26 mouse cellular contexts compared by ENCODE assay signal in the genomic region with DNA sequence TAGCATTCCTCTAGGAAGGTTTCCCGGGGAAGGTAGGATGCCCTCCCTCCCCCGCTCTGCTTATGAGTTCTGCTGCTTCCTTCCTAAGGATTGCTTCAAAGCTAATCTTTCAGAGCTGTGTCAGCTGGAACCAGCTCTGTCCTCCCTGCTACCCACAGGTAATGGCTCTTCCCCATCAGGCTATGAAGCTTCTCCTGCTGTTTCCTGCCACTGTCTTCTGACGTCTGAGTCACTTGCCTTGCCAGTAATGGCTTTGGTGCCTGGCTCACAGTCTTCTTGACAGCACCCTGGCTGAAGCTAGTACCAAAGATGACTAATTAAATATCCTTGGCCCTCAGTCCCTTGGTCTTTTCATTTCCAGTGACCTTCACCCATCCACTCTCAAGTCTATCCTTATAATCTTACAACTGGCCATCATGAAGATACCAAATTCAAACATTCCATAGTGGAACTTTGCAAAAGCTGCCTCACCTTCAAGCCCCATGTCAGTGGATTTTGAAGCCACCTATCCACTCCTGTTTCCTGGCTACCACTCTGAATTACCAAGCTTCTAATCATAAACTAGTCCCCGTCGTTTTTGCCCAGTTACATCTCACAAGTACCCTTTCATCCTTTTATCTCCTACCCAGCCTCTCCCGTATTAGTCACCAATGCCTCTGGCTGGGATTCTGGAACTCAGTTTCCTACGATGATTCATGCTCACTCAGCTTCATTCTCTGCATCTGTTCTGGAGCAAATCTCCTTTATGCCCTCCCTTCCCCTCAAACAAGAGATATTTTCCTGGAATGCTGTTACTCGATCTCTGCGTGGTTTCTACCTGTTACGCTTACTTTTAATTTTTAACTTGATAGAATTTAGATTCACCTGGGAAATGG.
DNase-seq lines count a peak whose midpoint lies in the region; TF ChIP-seq lines count a peak whose summit lies in the region.
"Had no signal": no experiment of that assay in that cellular context is flagged by ENCODE, and none has a peak within 500 bp of the region (broad histone marks: within the 10 kb centered on the region; RNA-seq: fewer than 3 reads in every experiment).

No protein-coding gene starts in this region.

- H3ac ChIP-seq in myocyte (ENCODE audit: control insufficient read depth, insufficient read length): no peak overlapping the region

- no peak for TF ChIP-seq POLR2A in heart, adult 2 months (IDR thresholded peaks at IDR 0.05; ENCODE audit: insufficient read depth, low read depth, low read length)
- TF ChIP-seq POLR2A in myocyte (IDR thresholded peaks at IDR 0.05; ENCODE audit: insufficient read length, low read depth): no peak

- TF ChIP-seq EP300 in heart, adult 2 months (IDR thresholded peaks at IDR 0.05; ENCODE audit: insufficient read depth, low read depth, low read length): no peak

- H3K4me1 ChIP-seq in heart, embryonic 10.5 days: no peaks in the 10 kb centered on the region
- H3K4me1 ChIP-seq in heart, adult 2 months (ENCODE audit: control insufficient read depth, insufficient read depth, low read length): no peaks in the 10 kb centered on the region
- H3K4me1 ChIP-seq: hindbrain, embryonic 13.5 days; liver, embryonic 13.5 days; midbrain, embryonic 13.5 days had no signal

- 70% methylated on average over 10 of the region's 10 CpGs for WGBS in heart, embryonic 10.5 days
- WGBS in heart, adult 2 months: 62% methylated on average over 10 of the region's 10 CpGs

- H3K4me3 ChIP-seq in heart, embryonic 10.5 days: no peak overlapping the region
- H3K4me3 ChIP-seq in heart, adult 2 months: no peak overlapping the region
- no peak overlapping the region for H3K4me3 ChIP-seq in myocyte
- H3K4me3 ChIP-seq: hindbrain, embryonic 13.5 days; liver, embryonic 13.5 days; midbrain, embryonic 13.5 days had no signal

- H3K27me3 ChIP-seq in heart, embryonic 10.5 days (ENCODE audit: insufficient read depth, poor library complexity, severe bottlenecking): no peaks in the 10 kb centered on the region
- H3K27me3 ChIP-seq in heart, adult 2 months (ENCODE audit: control insufficient read depth, insufficient read depth, low read length): no peaks in the 10 kb centered on the region
- no peaks in the 10 kb centered on the region for H3K27me3 ChIP-seq in myocyte (ENCODE audit: control insufficient read depth, insufficient read depth, insufficient read length)
- H3K27me3 ChIP-seq: hindbrain, embryonic 13.5 days; liver, embryonic 13.5 days; midbrain, embryonic 13.5 days had no signal

- H3K36me3 ChIP-seq in heart, embryonic 10.5 days: no peaks in the 10 kb centered on the region
- no peaks in the 10 kb centered on the region for H3K36me3 ChIP-seq in heart, adult 2 months (ENCODE audit: control insufficient read depth, insufficient read depth, low read length)
- H3K36me3 ChIP-seq in myocyte (ENCODE audit: control insufficient read depth, insufficient read depth): no peaks in the 10 kb centered on the region
- H3K36me3 ChIP-seq: hindbrain, embryonic 13.5 days; liver, embryonic 13.5 days; midbrain, embryonic 13.5 days had no signal

- no peak for TF ChIP-seq CTCF in heart, adult 2 months (IDR thresholded peaks at IDR 0.05)

- no peak overlapping the region for H3K27ac ChIP-seq in heart, embryonic 10.5 days
- no peak overlapping the region for H3K27ac ChIP-seq in heart, adult 2 months
- H3K27ac ChIP-seq: hindbrain, embryonic 13.5 days; kidney, postnatal 0 days; liver, embryonic 13.5 days; macrophage; midbrain, embryonic 13.5 days; stomach, postnatal 0 days had no signal

- peak; percentile 38 for DNase-seq in adrenal gland, adult 8-10 months
- DNase-seq in adrenal gland, postnatal 14 days: no peak
- DNase-seq in heart, embryonic 10.5 days (ENCODE audit: low spot score): peak; percentile 39
- DNase-seq in heart, adult 2 months: no peak
- no peak for DNase-seq in adipocyte (ENCODE audit: low spot score)
- DNase-seq in lung, postnatal 25 days (ENCODE audit: low spot score): no peak
- DNase-seq: cerebellum, adult 8-10 months; cerebellum, postnatal 25 days; heart, postnatal 4 days; kidney, adult 8-10 months; kidney, postnatal 4 days; left cerebral cortex, postnatal 4 days; liver, embryonic 13.5 days; lung, adult 18-20 months; retina, postnatal 1 day; right cerebral cortex, postnatal 14 days; spleen, adult 18-20 months; thymus, adult 18-20 months; thymus, postnatal 25 days had no signal

- intact Hi-C loops in heart, adult 2 months (cut with DNase I): no loop called here

- no peaks in the 10 kb centered on the region for H3K9me3 ChIP-seq in heart, embryonic 10.5 days
- H3K9me3 ChIP-seq: liver, embryonic 13.5 days; midbrain, embryonic 13.5 days had no signal

- no peaks in the 10 kb centered on the region for H3K79me2 ChIP-seq in heart, adult 2 months (replicated peaks; ENCODE audit: control insufficient read depth, insufficient read depth, low read length)
- no peaks in the 10 kb centered on the region for H3K79me2 ChIP-seq in myocyte (ENCODE audit: control insufficient read depth, insufficient read depth)

- H3K4me2 ChIP-seq in myocyte (ENCODE audit: low read depth): peak overlapping the region; percentile 18
- H3K4me2 ChIP-seq: heart, embryonic 11.5 days; hindbrain, embryonic 13.5 days; liver, embryonic 13.5 days; midbrain, embryonic 13.5 days had no signal

- H3K9ac ChIP-seq in heart, adult 2 months (ENCODE audit: low read depth, low read length): no peak overlapping the region
- H3K9ac ChIP-seq: hindbrain, embryonic 13.5 days; liver, embryonic 13.5 days; midbrain, embryonic 13.5 days had no signal

TF ChIP-seq in myocyte, 11 proteins besides CTCF, POLR2A, EP300 and RAD21:
- TF ChIP-seq TCF3 (IDR thresholded peaks at IDR 0.05; ENCODE audit: insufficient read length, low read depth): no peak
TF ChIP-seq in myocyte: peak in this region for 0.

Comparison
In these comparisons a context has a peak if more than half of its experiments do, and no peak if none do; other contexts are left out.
1. DNase-seq: peak in adrenal gland, adult 8-10 months (single experiment) and heart, embryonic 10.5 days (single experiment); none in adrenal gland, postnatal 14 days (single experiment), heart, adult 2 months (0 of 2), adipocyte (single experiment) and lung, postnatal 25 days (single experiment).